Mouse (Mus musculus) thymus, adult 2 months (tissue): ENCODE results near the gene Zfp775. TPM values are rescaled to one million over a fixed set of nuclear protein-coding genes. Genes with fewer than 3 reads are reported as not detected.

Experiments used
- DNase-seq: peaks from one replicate; pipeline ENCODE4 v3.0.0; 2021
- H3K27ac ChIP-seq: fragments of 200-500 bp; 2 replicates; pipeline ENCODE4 v1.5.1; 2012; ENCODE audit warnings: low read length, control low read depth; ENCODE audit not compliant: control insufficient read depth, insufficient read depth
- H3K27me3 ChIP-seq: fragments of 200-500 bp; 2 replicates; pipeline ENCODE4 v1.6.1; 2012; ENCODE audit warnings: mild to moderate bottlenecking, low read length, moderate library complexity, mixed read lengths; ENCODE audit not compliant: control insufficient read depth, insufficient read depth
- H3K36me3 ChIP-seq: fragments of 200-500 bp; 2 replicates; pipeline ENCODE4 v1.6.1; 2012; ENCODE audit warnings: mild to moderate bottlenecking, low read length, moderate library complexity; ENCODE audit not compliant: control insufficient read depth, insufficient read depth
- H3K4me1 ChIP-seq: fragments of 200-500 bp; replicated peaks from 2 replicates; pipeline ENCODE4 v1.6.1; 2012; ENCODE audit warnings: low read length; ENCODE audit not compliant: control insufficient read depth, insufficient read depth
- H3K4me3 ChIP-seq: fragments of 200-500 bp; 2 replicates; pipeline ENCODE4 v1.5.1; 2012; ENCODE audit warnings: mild to moderate bottlenecking, low read length, control low read depth, moderate library complexity; ENCODE audit not compliant: control insufficient read depth, insufficient read depth
- CTCF ChIP-seq: fragments of 200-500 bp; IDR thresholded peaks from 2 replicates; pipeline ENCODE4 v1.5.1; 2012; ENCODE audit warnings: mild to moderate bottlenecking, control low read depth, low read length, moderate library complexity, borderline replicate concordance; ENCODE audit not compliant: control insufficient read depth, poor library complexity, insufficient read depth; ENCODE audit errors: extremely low read depth
- POLR2A ChIP-seq: fragments of 200-500 bp; IDR thresholded peaks from 2 replicates; pipeline ENCODE4 v1.6.1; 2012; ENCODE audit warnings: mild to moderate bottlenecking, low read length, control low read depth, moderate library complexity; ENCODE audit not compliant: control insufficient read depth, poor library complexity, insufficient read depth; ENCODE audit errors: extremely low read depth
- WGBS: fragments of 180-500 bp; shearing (Covaris S2); methylation state at CpG from one replicate; pipeline ENCODE4 v1.1.7; 2018; 5-methylcytosine and 5-hydroxymethylcytosine counted together
- polyA plus RNA-seq: library from polyadenylated mRNA; depleted of rRNA; stranded (reverse); fragments of >200 nt; gene quantifications from 2 replicates; pipeline ENCODE4 v1.2.3, GENCODE M21; 2012

The Zfp775 gene
- polyA plus RNA-seq, 1 experiment: 8.2 TPM

- H3K36me3 ChIP-seq: peaks cover 22% of the 10 kb centered on the region
- no peak overlapping the region for H3K4me3 ChIP-seq
- 92% methylated on average over 4 of the region's 4 CpGs for WGBS
- no peak for TF ChIP-seq POLR2A
- no peak for TF ChIP-seq CTCF
- H3K27me3 ChIP-seq: no peaks in the 10 kb centered on the region
- H3K4me1 ChIP-seq: peaks cover 20% of the 10 kb centered on the region
- H3K27ac ChIP-seq: no peak overlapping the region
- DNase-seq: no peak
These were observed 46.9 kb downstream of the Zfp775 start for GRCm38 (mm10) chr6:48648779-48649178.

- peaks cover 20% of the 10 kb centered on the region for H3K4me1 ChIP-seq
- H3K36me3 ChIP-seq: peaks cover 22% of the 10 kb centered on the region
- no peak for DNase-seq
- WGBS: 96% methylated on average over 9 of the region's 9 CpGs
- TF ChIP-seq POLR2A (no peak), CTCF (no peak)
- H3K4me3 ChIP-seq: no peak overlapping the region
- H3K27ac ChIP-seq: no peak overlapping the region
- no peaks in the 10 kb centered on the region for H3K27me3 ChIP-seq
These were observed 48.2 kb downstream of the Zfp775 start for GRCm38 (mm10) chr6:48650041-48650440.

GRCm38 (mm10) chr6:48658721-48659120 is 56.9 kb downstream of the Zfp775 start:
- Histone ChIP-seq H3K36me3 (peaks cover 28% of the 10 kb centered on the region), H3K27ac (no peak overlapping the region), H3K27me3 (no peaks in the 10 kb centered on the region), H3K4me1 (peaks cover 11% of the 10 kb centered on the region), H3K4me3 (no peak overlapping the region)
- 88% methylated on average over 5 of the region's 5 CpGs for WGBS
- no peak for DNase-seq
- TF ChIP-seq CTCF (no peak), POLR2A (no peak)

- no peak for TF ChIP-seq POLR2A
- H3K4me1 ChIP-seq: peaks cover 31% of the 10 kb centered on the region
These were observed 62.9 kb downstream of the Zfp775 start for GRCm38 (mm10) chr6:48664750-48665149.

GRCm38 (mm10) chr6:48665471-48665870 is 63.6 kb downstream of the Zfp775 start:
- Histone ChIP-seq H3K4me1 (peaks cover 31% of the 10 kb centered on the region), H3K4me3 (no peak overlapping the region), H3K27me3 (no peaks in the 10 kb centered on the region), H3K36me3 (no peaks in the 10 kb centered on the region), H3K27ac (no peak overlapping the region)
- WGBS: over 99% methylated on average over 9 of the region's 9 CpGs
- TF ChIP-seq POLR2A (no peak), CTCF (no peak)
- DNase-seq: no peak

More at GRCm38 (mm10) chr6:48664750-48665149, 62.9 kb downstream of the Zfp775 start:
- WGBS: 75% methylated on average over 4 of the region's 4 CpGs
- Histone ChIP-seq H3K27me3 (no peaks in the 10 kb centered on the region), H3K27ac (no peak overlapping the region), H3K4me3 (no peak overlapping the region), H3K36me3 (no peaks in the 10 kb centered on the region)
- DNase-seq: no peak

- Histone ChIP-seq H3K27ac (peak overlapping the region; percentile 5; the same call in 1 of the 2 replicates), H3K4me3 (no peak overlapping the region), H3K36me3 (no peaks in the 10 kb centered on the region), H3K27me3 (no peaks in the 10 kb centered on the region), H3K4me1 (peaks cover 31% of the 10 kb centered on the region)
- 26% methylated on average over 7 of the region's 7 CpGs for WGBS
- no peak for TF ChIP-seq CTCF
- TF ChIP-seq POLR2A: no peak
- DNase-seq: no peak
These were observed 64.3 kb downstream of the Zfp775 start for GRCm38 (mm10) chr6:48666159-48666586.

- no peak for TF ChIP-seq POLR2A
- TF ChIP-seq CTCF: no peak
- no peak overlapping the region for H3K4me3 ChIP-seq
- H3K27me3 ChIP-seq: no peaks in the 10 kb centered on the region
- DNase-seq: no peak
- peaks cover 28% of the 10 kb centered on the region for H3K4me1 ChIP-seq
- H3K36me3 ChIP-seq: no peaks in the 10 kb centered on the region
- no peak overlapping the region for H3K27ac ChIP-seq
These were observed 66.2 kb downstream of the Zfp775 start for GRCm38 (mm10) chr6:48668022-48668421.
